Mouse (Mus musculus): ENCODE data around the gene Nmi. TPM values are rescaled to one million over a fixed set of nuclear protein-coding genes. Genes with fewer than 3 reads are reported as not detected.

Nmi gene
- polyA plus RNA-seq, 1 experiment from 2014 or later: 4.2 TPM

DNA sequence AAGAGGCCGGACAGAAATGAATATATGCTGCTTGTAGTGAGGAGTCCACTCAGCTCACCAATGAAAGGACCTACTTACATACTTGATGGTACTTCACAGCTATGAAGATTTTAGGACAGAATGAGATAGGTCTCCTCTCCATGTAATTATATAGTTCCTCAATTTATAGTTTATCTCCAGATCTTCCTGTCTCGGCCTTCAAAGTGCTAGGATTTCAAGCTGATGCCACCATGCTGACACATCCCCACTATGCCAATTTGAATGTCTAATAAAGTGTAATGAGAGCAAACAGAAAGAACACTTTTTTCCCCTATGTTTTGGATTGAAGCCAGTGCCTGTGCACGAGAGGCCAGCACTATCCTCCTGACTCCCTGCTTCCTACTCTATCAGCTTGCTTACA lies 36.7 kb downstream of the Nmi start:
- H3K4me1 ChIP-seq: peaks cover 12% of the 10 kb centered on the region
- no peak for DNase-seq (ENCODE audit: low spot score)
- H3K4me3 ChIP-seq: no peak overlapping the region
- no peaks in the 10 kb centered on the region for H3K9me3 ChIP-seq (replicated peaks)
- no peak overlapping the region for H3K27ac ChIP-seq (replicated peaks)
- no peaks in the 10 kb centered on the region for H3K36me3 ChIP-seq
- WGBS: 90% methylated on average over 3 of the region's 3 CpGs
- peaks cover 24% of the 10 kb centered on the region for H3K27me3 ChIP-seq (ENCODE audit: low read depth, poor library complexity, severe bottlenecking)

DNA sequence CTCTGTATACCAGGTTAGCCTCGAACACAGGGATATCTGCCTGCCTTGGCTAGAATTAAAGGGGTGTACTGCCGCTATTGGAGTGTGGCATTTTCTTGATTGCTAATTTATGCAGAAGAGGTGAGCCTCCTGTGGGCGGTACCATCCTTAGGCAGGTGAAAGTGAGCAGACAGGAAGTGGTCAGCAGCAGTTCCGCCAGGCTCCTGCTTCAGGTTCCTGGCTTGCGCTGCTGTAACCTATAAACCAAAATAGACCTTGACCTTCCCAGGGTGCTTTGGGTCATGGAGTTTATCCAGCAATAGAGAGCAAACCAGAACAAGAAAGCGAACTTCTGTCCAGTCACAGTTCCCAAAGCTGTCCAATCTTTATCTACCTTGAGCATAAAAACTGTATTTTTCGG lies 37.4 kb downstream of the Nmi start:
- Histone ChIP-seq H3K4me3 (no peak overlapping the region), H3K27me3 (ENCODE audit: low read depth, poor library complexity, severe bottlenecking) (peaks cover 24% of the 10 kb centered on the region), H3K9me3 (replicated peaks) (no peaks in the 10 kb centered on the region), H3K27ac (replicated peaks) (no peak overlapping the region), H3K36me3 (no peaks in the 10 kb centered on the region), H3K4me1 (peaks cover 12% of the 10 kb centered on the region)
- no peak for DNase-seq (ENCODE audit: low spot score)
- WGBS: 91% methylated on average over 7 of the region's 7 CpGs

DNA sequence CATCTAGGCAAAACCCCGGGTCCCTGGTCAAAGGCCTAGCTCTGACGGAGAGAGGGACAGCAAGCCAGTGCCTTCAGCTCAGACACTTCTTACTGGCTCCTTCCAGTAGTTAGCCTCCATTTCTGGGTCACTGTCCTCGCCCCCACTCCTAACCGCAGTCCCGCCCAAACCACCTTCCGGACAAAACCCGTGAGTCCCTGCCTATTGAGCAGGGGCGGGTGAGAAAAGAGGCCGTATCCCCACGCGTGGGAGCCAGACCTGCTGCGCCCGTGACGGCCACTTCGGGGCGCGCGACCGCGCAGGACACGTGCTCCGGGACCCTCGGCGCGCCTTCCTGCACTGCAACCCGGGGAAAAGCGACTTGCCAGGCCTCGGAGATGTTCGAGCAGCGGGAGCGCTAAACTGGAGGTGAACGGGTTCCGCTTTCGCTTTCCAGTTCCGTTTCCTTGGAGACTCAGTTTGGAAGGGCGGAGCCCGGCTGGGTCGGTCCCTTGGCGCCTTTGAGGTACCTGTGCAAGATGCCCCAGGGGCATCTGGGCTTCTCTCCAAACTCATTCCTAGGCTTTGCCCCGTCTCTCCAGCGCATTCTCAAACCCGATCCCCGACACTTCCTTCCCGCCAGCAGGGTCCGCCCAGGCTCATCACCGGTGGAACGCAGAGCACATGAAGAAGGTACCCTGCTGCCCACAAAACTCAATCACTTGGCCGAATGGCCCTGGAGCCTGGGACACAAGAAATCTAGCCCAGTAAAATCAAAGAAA lies 38.5 kb downstream of the Nmi start, which contains the start of gene Rbm43:
Rbm43 (minus strand) TSS at position 590 of the 761 bp plus-strand sequence.
- peak; percentile 75 for DNase-seq (ENCODE audit: low spot score)
- H3K36me3 ChIP-seq: peaks cover 3% of the 10 kb centered on the region; the same call in 1 of the 2 replicates
- peak within 1 kb of the TSS; percentile 59 for H3K4me3 ChIP-seq
- H3K27me3 ChIP-seq (ENCODE audit: low read depth, poor library complexity, severe bottlenecking): peaks cover 24% of the 10 kb centered on the region
- WGBS: 2% methylated on average over 48 of the region's 48 CpGs
- peak within 1 kb of the TSS; percentile 75 for H3K27ac ChIP-seq (replicated peaks)
- H3K4me1 ChIP-seq: peaks cover 12% of the 10 kb centered on the region
- no peaks in the 10 kb centered on the region for H3K9me3 ChIP-seq (replicated peaks)

DNA sequence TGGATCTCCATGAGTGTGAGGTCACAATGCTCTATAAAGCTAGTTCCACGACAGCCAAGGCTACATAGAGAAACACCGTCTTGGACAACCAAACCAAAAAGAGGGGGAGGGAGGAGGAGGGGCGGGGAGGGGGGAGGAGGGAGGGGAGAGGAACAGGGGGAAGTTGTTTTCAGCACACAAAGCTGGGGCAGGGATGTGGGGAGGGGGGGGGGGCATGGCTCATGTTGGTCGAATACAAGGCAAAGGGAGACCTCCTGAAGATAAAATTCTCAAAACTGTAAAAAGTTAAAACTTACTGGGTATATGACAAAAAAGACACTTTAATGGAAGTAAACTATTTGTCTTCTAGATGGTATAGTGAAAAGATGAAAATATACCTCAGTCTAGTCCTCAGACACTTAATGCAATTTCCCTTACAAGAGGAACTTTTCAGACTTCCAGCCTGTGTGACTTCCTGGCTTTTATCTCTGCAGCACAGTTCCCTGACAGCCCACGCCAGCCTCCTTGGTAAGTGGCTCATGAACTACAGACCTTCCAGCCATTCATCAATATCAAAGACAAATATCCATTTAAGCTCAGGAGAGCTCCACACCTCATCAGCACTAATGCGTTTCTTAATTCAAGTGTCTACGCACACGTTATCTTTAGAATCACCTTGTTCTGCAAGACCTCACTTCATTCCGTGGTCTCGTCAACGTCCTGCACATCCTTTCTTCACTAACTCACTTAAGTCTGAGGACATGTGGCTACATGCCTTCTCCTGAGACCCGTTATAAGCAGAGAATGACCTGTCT lies 39.8 kb downstream of the Nmi start:
- peaks cover 3% of the 10 kb centered on the region; the same call in 1 of the 2 replicates for H3K36me3 ChIP-seq
- no peak for DNase-seq (ENCODE audit: low spot score)
- H3K4me1 ChIP-seq: peaks cover 12% of the 10 kb centered on the region
- no peak overlapping the region for H3K4me3 ChIP-seq
- H3K9me3 ChIP-seq (replicated peaks): no peaks in the 10 kb centered on the region
- 76% methylated on average over 12 of the region's 12 CpGs for WGBS
- no peak overlapping the region for H3K27ac ChIP-seq (replicated peaks)
- H3K27me3 ChIP-seq (ENCODE audit: low read depth, poor library complexity, severe bottlenecking): peaks cover 24% of the 10 kb centered on the region

DNA sequence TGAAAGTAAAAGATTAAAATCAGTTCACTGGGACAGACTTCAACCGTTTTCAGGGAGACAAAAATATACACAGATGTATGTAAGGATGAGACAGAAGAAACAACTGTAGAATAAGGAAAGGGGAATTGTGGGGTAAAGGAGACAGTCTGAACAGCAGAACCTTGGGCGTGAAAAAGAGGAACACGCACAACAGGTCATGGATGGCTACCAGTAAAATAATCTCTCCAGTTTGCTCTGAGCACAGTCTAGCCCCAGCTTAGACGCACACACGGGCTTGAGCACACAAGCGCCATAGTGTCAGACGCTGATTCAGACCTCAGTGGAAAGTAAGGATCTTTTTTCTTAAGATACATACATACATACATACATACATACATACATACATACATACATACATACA lies 42.1 kb downstream of the Nmi start:
- H3K36me3 ChIP-seq: peaks cover 3% of the 10 kb centered on the region; the same call in 1 of the 2 replicates
- no peak overlapping the region for H3K27ac ChIP-seq (replicated peaks)
- WGBS: 93% methylated on average over 7 of the region's 7 CpGs
- DNase-seq (ENCODE audit: low spot score): no peak
- no peak overlapping the region for H3K4me3 ChIP-seq
- H3K9me3 ChIP-seq (replicated peaks): no peaks in the 10 kb centered on the region
- H3K27me3 ChIP-seq (ENCODE audit: low read depth, poor library complexity, severe bottlenecking): peaks cover 21% of the 10 kb centered on the region
- H3K4me1 ChIP-seq: peaks cover 12% of the 10 kb centered on the region

DNA sequence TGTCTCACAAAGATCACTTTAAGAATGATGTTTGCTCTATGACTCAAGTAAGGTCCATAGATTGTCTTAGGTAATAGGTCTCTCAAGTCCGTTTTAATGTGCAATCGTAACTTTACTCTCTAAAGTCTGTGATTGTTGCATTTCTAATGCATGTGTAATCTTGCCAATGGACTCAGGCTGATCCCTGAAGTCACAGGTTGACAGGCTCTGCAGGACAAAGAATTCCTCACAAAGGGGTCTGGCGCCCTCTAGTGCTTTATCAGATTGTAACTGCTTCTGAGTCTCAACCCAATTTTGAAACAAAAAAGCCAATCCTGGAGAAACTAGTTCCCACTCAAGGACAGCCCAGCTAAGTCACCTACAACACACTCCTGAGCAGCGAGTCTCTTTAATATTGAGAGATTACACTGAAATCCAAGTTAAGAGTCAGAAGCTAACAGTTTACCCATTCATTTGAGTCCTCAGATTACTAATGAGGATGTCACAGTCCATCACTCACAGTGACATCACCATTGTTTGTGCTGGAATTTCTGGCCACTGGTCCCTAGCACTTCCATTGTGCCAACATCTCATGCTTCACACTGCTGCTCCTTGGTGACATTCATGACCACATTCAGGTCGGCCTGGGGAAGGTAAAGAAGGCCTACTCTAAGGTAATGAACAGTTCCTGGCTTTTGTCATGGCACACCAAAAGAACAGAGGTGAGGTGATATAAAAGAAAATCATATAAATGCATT lies 58.2 kb downstream of the Nmi start:
- Histone ChIP-seq H3K4me3 (no peak overlapping the region), H3K4me1 (peaks cover 15% of the 10 kb centered on the region), H3K27ac (replicated peaks) (no peak overlapping the region), H3K36me3 (no peaks in the 10 kb centered on the region), H3K27me3 (ENCODE audit: low read depth, poor library complexity, severe bottlenecking) (no peaks in the 10 kb centered on the region), H3K9me3 (replicated peaks) (no peaks in the 10 kb centered on the region)
- WGBS: 17% methylated on average over 5 of the region's 5 CpGs
- peak; percentile 75 for DNase-seq (ENCODE audit: low spot score)

DNA sequence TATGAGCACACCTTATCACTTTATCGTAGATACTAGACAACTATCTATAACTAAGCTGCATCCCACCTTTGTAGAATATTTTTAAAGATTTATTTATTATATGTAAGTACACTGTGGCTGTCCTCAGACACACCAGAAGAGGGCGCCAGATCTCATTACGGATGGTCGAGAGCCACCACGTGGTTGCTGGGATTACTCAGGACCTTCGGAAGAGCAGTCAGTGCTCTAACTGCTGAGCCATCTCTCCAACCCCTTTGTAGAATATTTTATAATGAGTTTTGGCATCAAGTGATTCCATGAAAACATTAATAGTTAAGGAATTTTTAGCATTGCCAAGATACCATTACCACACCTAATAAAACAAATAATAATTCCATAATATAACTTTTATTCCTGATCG lies 58.8 kb downstream of the Nmi start:
- Histone ChIP-seq H3K27me3 (ENCODE audit: low read depth, poor library complexity, severe bottlenecking) (no peaks in the 10 kb centered on the region), H3K27ac (replicated peaks) (no peak overlapping the region), H3K9me3 (replicated peaks) (no peaks in the 10 kb centered on the region), H3K4me1 (peaks cover 15% of the 10 kb centered on the region), H3K36me3 (no peaks in the 10 kb centered on the region), H3K4me3 (no peak overlapping the region)
- 62% methylated on average over 7 of the region's 7 CpGs for WGBS
- no peak for DNase-seq (ENCODE audit: low spot score)

DNA sequence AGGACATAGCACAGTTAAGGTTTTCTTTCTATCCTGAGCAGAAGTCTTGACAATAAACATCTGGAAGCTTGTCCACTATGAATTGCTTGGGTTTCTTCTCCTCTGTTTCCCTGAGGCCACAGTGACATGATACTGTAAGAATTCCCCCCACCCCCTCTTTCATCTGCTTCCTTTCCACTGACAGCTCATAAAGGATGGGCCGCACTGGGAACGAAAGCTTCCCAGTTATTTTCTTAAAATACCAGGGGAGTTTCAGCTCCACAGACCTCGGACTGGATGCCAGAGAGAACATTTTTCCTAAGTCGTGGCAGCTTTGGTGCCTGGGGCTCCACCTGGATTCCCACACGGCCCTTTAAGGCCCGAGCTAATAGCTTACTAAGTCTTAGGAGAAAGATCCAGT lies 60.6 kb downstream of the Nmi start:
- Histone ChIP-seq H3K36me3 (no peaks in the 10 kb centered on the region), H3K27ac (replicated peaks) (no peak overlapping the region; the same call in 1 of the 2 replicates), H3K4me1 (peaks cover 16% of the 10 kb centered on the region), H3K9me3 (replicated peaks) (no peaks in the 10 kb centered on the region), H3K4me3 (no peak overlapping the region), H3K27me3 (ENCODE audit: low read depth, poor library complexity, severe bottlenecking) (no peaks in the 10 kb centered on the region; the same call in 1 of the 2 replicates)
- 69% methylated on average over 6 of the region's 6 CpGs for WGBS
- no peak for DNase-seq (ENCODE audit: low spot score)

DNA sequence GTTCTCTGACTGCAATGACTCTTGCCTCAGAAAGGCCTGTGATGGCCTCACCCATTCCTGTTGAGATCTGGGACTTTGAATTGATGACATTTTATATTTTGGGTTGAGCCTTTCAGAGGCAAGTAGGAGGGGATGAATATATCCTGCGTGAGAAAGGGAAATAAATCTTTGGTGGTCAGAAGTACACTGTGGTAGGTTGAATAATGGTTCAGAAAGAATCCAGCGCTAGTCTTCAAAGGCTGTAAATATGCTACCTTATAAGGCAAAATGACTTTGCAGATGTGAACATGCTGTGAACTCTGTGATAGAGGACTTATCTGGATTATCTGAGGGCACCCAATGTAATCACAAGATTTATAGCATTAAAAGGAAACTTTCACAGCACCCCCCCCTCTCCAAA lies 61.4 kb downstream of the Nmi start:
- H3K36me3 ChIP-seq: no peaks in the 10 kb centered on the region
- H3K9me3 ChIP-seq (replicated peaks): no peaks in the 10 kb centered on the region
- no peak for DNase-seq (ENCODE audit: low spot score)
- H3K4me1 ChIP-seq: peaks cover 21% of the 10 kb centered on the region
- H3K4me3 ChIP-seq: no peak overlapping the region
- 94% methylated on average over 2 of the region's 2 CpGs for WGBS
- no peaks in the 10 kb centered on the region; the same call in 1 of the 2 replicates for H3K27me3 ChIP-seq (ENCODE audit: low read depth, poor library complexity, severe bottlenecking)
- H3K27ac ChIP-seq (replicated peaks): no peak overlapping the region

DNA sequence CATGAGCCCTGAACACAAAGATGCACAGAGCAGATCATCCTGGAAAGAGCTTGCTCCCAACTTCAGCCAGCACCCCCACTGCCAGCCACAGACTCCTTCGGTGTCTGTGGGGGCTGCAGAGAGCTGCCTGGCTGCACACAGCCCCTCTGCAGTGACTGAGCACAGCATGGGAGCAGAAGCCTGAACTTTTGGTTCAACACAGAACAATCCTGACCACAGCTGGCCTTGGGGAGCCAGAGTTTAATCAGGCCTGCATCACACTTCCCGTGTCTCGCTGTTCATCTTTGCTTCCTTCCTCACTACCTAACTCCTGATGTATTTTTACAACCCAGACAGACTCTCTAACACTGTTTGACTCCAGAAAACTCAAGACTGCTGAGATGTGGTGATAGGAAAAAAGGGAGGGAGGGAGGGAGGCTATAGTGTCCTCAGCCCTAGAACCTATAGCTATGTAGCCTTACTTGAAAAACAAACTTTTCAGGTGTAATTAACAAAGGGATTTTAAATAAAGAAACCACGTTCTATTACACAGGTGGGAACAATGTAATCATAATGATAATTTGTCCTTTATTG lies 65.7 kb downstream of the Nmi start:
- Histone ChIP-seq H3K4me3 (no peak overlapping the region), H3K36me3 (no peaks in the 10 kb centered on the region), H3K9me3 (replicated peaks) (no peaks in the 10 kb centered on the region), H3K27ac (replicated peaks) (peak overlapping the region; percentile 4; the same call in 1 of the 2 replicates), H3K27me3 (ENCODE audit: low read depth, poor library complexity, severe bottlenecking) (no peaks in the 10 kb centered on the region; the same call in 1 of the 2 replicates), H3K4me1 (peaks cover 6% of the 10 kb centered on the region)
- WGBS: 51% methylated on average over 4 of the region's 4 CpGs
- no peak for DNase-seq (ENCODE audit: low spot score)

DNA sequence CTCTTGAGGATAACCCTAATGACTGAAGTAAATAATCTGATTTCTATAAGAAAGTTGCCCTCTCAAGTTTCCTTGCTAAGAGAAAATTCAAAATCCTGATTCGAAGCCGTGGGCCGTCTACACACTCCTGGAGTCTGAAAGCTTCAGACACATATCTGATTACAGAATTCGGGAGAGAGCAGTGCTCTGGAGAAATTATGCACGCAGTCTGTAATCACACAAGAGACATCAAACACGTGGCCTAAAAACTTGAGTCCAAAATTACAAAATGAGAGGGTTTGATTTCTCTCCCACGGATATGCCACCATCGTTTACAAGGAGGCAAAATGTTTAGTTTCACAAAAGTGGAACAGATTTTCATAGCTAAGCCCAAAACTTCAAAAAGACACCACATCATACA lies 67.7 kb downstream of the Nmi start:
- Histone ChIP-seq H3K27me3 (ENCODE audit: low read depth, poor library complexity, severe bottlenecking) (no peaks in the 10 kb centered on the region; the same call in 1 of the 2 replicates), H3K4me1 (peaks cover 11% of the 10 kb centered on the region), H3K36me3 (no peaks in the 10 kb centered on the region), H3K4me3 (no peak overlapping the region), H3K27ac (replicated peaks) (no peak overlapping the region), H3K9me3 (replicated peaks) (no peaks in the 10 kb centered on the region)
- DNase-seq (ENCODE audit: low spot score): no peak
- 92% methylated on average over 8 of the region's 8 CpGs for WGBS
